Mouse (Mus musculus) hindbrain, embryonic 16.5 days (tissue): ENCODE measurements around the gene Mul1. TPM values are rescaled to one million over a fixed set of nuclear protein-coding genes. Genes with fewer than 3 reads are reported as not detected.

Experiments used
- ATAC-seq: fragments of 200-750 bp; cut with Nextera tagmentation; 2 replicates; pipeline ENCODE4 v1.8.0; 2017; ENCODE audit warnings: moderate TSS enrichment, moderate library complexity
- H3K27ac ChIP-seq: fragments of 300-500 bp; sonication (generic); 2 replicates; pipeline ENCODE4 v1.5.1; 2014; ENCODE audit warnings: low read depth, mild to moderate bottlenecking, control low read depth, low read length, moderate library complexity
- H3K27me3 ChIP-seq: fragments of 300-500 bp; sonication (generic); replicated peaks from 2 replicates; pipeline ENCODE4 v1.6.1; 2014; ENCODE audit warnings: low read length; ENCODE audit not compliant: control insufficient read depth, insufficient read depth
- H3K36me3 ChIP-seq: fragments of 300-500 bp; sonication (generic); 2 replicates; pipeline ENCODE4 v1.6.1; 2014; ENCODE audit warnings: mild to moderate bottlenecking, low read length, moderate library complexity, mixed read lengths; ENCODE audit not compliant: control insufficient read depth, insufficient read depth
- H3K4me1 ChIP-seq: fragments of 300-500 bp; sonication (generic); 2 replicates; pipeline ENCODE4 v1.6.1; 2014; ENCODE audit warnings: low read depth, low read length; ENCODE audit not compliant: control insufficient read depth, insufficient read depth
- H3K4me2 ChIP-seq: fragments of 300-500 bp; sonication (generic); 2 replicates; pipeline ENCODE4 v1.6.1; 2014; ENCODE audit warnings: mild to moderate bottlenecking, low read length, control low read depth, moderate library complexity
- H3K4me3 ChIP-seq: fragments of 300-500 bp; sonication (generic); 2 replicates; pipeline ENCODE4 v1.5.1; 2014; ENCODE audit warnings: mild to moderate bottlenecking, low read length, control low read depth, moderate library complexity
- H3K9ac ChIP-seq: fragments of 300-500 bp; sonication (generic); 2 replicates; pipeline ENCODE4 v1.6.1; 2014; ENCODE audit warnings: low read depth, mild to moderate bottlenecking, control low read depth, low read length, moderate library complexity
- H3K9me3 ChIP-seq: fragments of 300-500 bp; sonication (generic); 2 replicates; pipeline ENCODE4 v1.6.1; 2014; ENCODE audit warnings: mild to moderate bottlenecking, low read length, moderate library complexity; ENCODE audit not compliant: control insufficient read depth
- WGBS: fragments of 180-500 bp; shearing (Covaris S2); extraction: QIAGEN DNeasy Blood & Tissue Kit; methylation state at CpG from one replicate; pipeline ENCODE4 v1.1.7; 2014; 5-methylcytosine and 5-hydroxymethylcytosine counted together
- polyA plus RNA-seq: library from polyadenylated mRNA; unstranded; fragments of >200 nt; fragmentation: Nextera tagmentation; extraction: Ambion mirVana; gene quantifications from 2 replicates; pipeline ENCODE4 v1.2.1, GENCODE M21; 2015

Mul1 gene
- polyA plus RNA-seq, 1 experiment from 2014 or later, result 23.7 TPM

DNA sequence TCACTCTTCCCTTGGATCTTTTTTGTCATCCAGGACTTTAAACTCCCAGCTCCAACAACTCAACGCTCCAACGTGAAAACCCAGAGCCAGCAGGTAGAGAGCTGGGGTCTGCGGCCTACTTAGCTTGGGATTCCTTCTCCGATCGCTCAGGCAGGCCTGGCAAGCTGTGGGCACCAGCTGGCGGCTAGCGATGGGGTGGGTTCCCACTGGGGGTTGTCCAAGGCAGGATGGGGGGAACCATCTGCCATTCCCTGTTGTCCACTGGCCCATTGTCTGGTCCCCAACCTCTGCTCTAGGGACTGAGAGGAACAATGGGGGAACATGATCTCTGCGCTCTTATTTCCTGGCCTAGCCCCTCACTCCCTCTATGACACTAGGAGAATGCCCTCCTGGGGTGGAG is 53.8 kb downstream of the Mul1 start:
- no peak; the same call in 1 of the 2 replicates for ATAC-seq
- Histone ChIP-seq H3K4me1 (no peaks in the 10 kb centered on the region; the same call in 1 of the 2 replicates), H3K27me3 (no peaks in the 10 kb centered on the region), H3K4me2 (no peak overlapping the region), H3K27ac (no peak overlapping the region), H3K36me3 (no peaks in the 10 kb centered on the region), H3K4me3 (no peak overlapping the region), H3K9ac (no peak overlapping the region), H3K9me3 (no peaks in the 10 kb centered on the region)
- 30% methylated on average over 8 of the region's 8 CpGs for WGBS

DNA sequence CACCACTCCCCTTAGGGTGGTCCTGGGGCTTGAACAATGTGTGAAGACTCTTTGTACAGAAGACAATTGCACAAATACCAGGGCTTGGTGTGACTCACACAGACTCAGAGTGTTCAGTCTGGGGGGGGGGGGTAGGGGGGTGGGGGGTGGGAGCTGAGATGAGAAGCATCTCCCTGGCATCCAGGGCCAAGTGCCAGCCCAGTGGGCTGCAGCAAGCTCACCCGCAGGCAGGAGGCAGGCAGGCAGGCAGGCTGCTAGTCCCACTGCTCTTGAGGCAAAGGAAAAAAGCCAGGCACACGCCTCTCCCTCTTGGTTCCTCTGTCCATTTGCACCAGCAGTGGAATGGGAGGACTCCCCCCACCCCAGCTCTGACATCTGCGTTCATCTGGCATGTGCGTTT is 56.6 kb downstream of the Mul1 start:
- no peak for ATAC-seq
- no peaks in the 10 kb centered on the region for H3K36me3 ChIP-seq
- no peak overlapping the region for H3K4me3 ChIP-seq
- H3K9me3 ChIP-seq, result no peaks in the 10 kb centered on the region
- no peak overlapping the region for H3K27ac ChIP-seq
- WGBS, result 51% methylated on average over 4 of the region's 4 CpGs
- H3K27me3 ChIP-seq, result no peaks in the 10 kb centered on the region
- no peak overlapping the region for H3K9ac ChIP-seq
- no peak overlapping the region for H3K4me2 ChIP-seq
- peaks cover 28% of the 10 kb centered on the region for H3K4me1 ChIP-seq

Other genes starting within 250 kb of the Mul1 start
- 155 and 174 TPM in 2 replicates for gene Hp1bp3, start 218.4 kb upstream of the Mul1 start, polyA plus RNA-seq
- gene Sh2d5, start 184.3 kb upstream of the Mul1 start, polyA plus RNA-seq, result 18.5 and 21.6 TPM in 2 replicates
- gene Kif17, start 184.2 kb upstream of the Mul1 start, polyA plus RNA-seq, result 4.2 and 4.5 TPM in 2 replicates
- gene Ddost, start 129.9 kb upstream of the Mul1 start, polyA plus RNA-seq, result 232 and 238 TPM in 2 replicates
- 100 and 108 TPM in 2 replicates for gene Pink1, start 108.4 kb upstream of the Mul1 start, polyA plus RNA-seq
- gene Cda, start 66.7 kb upstream of the Mul1 start, polyA plus RNA-seq, result 7.9 and 8.1 TPM in 2 replicates
- gene Fam43b, start 38.1 kb upstream of the Mul1 start, polyA plus RNA-seq, result 16.6 and 17.3 TPM in 2 replicates
- gene Camk2n1, start 19.6 kb downstream of the Mul1 start, polyA plus RNA-seq, result 15.5 and 16.7 TPM in 2 replicates
- 2.8 TPM in 2 replicates for gene Vwa5b1, start 201.2 kb downstream of the Mul1 start, polyA plus RNA-seq